Mouse (Mus musculus): ENCODE data around the gene Fgf12.

- TF ChIP-seq CTCF (IDR thresholded peaks at IDR 0.05; ENCODE audit: low read depth, low read length) = no peak
- TF ChIP-seq POLR2A (IDR thresholded peaks at IDR 0.05; ENCODE audit: extremely low read depth, insufficient read depth, low read length) = no peak
Observed at GRCm38 (mm10) chr16:28345323-28345722, 407.5 kb downstream of the Fgf12 start.
